Mouse (Mus musculus): ENCODE data around the gene Shcbp1l. TPM values are rescaled to one million over a fixed set of nuclear protein-coding genes. Genes with fewer than 3 reads are reported as not detected.

The Shcbp1l gene
- not detected for polyA plus RNA-seq (2017; shearing (Covaris generic))

DNA sequence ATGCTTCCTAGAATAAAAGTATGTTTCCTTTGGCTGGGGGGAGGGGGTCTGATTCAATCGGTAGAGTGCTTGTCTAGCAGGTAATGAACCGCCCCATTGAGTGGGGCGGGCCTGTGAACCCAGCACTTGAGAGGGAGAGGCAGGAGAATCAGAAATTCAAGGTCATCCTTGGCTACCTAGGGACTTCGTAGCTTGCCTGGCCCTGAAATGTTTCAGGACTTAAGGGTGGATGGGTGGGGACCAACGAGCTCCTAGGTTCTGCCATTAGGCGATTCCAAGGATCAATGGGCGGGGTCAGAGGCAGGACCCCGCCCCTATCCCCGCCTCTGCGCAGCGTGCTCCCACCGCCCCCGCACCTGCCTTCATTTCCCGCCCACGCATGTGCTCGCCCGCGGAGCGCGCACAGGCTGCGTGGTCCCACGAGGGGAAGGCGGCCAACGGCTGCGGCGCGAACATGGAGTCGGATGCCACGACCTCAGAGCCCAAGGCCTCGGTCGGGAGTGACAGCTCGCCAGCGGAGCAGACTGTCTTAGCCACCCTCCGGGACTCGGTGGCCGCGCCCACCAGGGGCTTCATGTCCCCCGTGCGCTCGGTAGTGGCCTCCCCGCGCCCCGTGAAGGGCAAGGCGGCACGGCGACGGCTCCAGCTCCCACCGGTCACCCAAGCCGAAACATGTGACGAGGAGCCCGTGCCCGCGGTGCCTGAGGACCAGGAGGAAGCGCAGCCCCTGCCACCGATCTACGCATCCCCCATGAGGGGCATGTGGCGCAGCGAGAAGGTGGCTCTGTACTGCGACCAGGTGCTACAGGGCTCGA lies at the start of gene Shcbp1l:
TSS of gene Shcbp1l (plus strand) at position 393 of the 815 bp plus-strand sequence.

DNA sequence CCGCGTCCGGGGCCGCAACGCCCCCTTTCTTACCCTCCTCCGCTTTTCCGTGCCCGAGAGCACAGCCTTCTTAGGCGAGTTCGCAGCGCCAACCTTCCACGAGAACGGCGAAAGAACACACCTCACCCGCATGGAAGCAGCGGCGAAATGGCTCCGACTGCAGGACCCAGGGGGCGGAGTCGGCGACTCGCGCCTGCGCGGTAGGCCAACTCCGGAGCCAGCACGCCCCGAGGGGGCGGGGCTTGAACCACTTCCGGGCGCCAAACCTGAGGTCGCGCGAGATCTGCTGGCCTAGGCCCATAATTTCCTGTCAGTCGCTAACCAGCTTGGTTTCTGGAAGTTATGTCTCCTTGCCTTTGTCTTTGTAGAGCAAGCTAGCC lies 62.5 kb downstream of the Shcbp1l start, which contains the start of gene Dhx9:
TSS of gene Dhx9 (minus strand) at position 161 of the 380 bp plus-strand sequence.

Other genes with a start within 250 kb of the Shcbp1l start
- gene Lamc2, start 238.7 kb upstream of the Shcbp1l start, polyA plus RNA-seq (2017; shearing (Covaris generic)): 0.72 TPM
- gene Lamc1, start 92.4 kb upstream of the Shcbp1l start, polyA plus RNA-seq (2017; shearing (Covaris generic)): 6.5 TPM
- 48.7 TPM for gene Dhx9, start 62.5 kb downstream of the Shcbp1l start, polyA plus RNA-seq (2017; shearing (Covaris generic))
- gene Npl, start 124.9 kb downstream of the Shcbp1l start, polyA plus RNA-seq (2017; shearing (Covaris generic)): 0.49 TPM
- 0.13 TPM for gene Rgs8, start 227.9 kb downstream of the Shcbp1l start, polyA plus RNA-seq (2017; shearing (Covaris generic))

Measured in effector memory CD4-positive, alpha-beta T cell, adult 7 months (primary cell).